Mouse (Mus musculus) embryonic fibroblast, embryonic 13.5 days (primary cell): ENCODE measurements at regions not wholly inside any gene's neighbourhood (a gene's known extent, or its start where the extent isn't known, plus 50 kb on each side); places are given as distances from the start of the nearest gene placed in this dataset.

Experiments used
- H3K27ac ChIP-seq: 2 replicates; pipeline ENCODE4 v1.5.1; 2012; ENCODE audit warnings: low read length, control low read depth, inconsistent platforms; ENCODE audit not compliant: insufficient read depth
- H3K4me1 ChIP-seq: 2 replicates; pipeline ENCODE4 v1.6.1; 2011; ENCODE audit warnings: low read length; ENCODE audit not compliant: control insufficient read depth, insufficient read depth
- H3K4me3 ChIP-seq: 2 replicates; pipeline ENCODE4 v1.5.1; 2011; ENCODE audit warnings: mild to moderate bottlenecking, control low read depth, low read length; ENCODE audit not compliant: insufficient read depth
- CTCF ChIP-seq: IDR thresholded peaks from 2 replicates; pipeline ENCODE4 v1.5.1; 2011; ENCODE audit warnings: mild to moderate bottlenecking, control low read depth, low read length, moderate library complexity, borderline replicate concordance; ENCODE audit not compliant: insufficient read depth
- POLR2A ChIP-seq: IDR thresholded peaks from 2 replicates; pipeline ENCODE4 v1.6.1; 2011; ENCODE audit warnings: low read depth, mild to moderate bottlenecking, control low read depth, low read length, moderate library complexity

DNA sequence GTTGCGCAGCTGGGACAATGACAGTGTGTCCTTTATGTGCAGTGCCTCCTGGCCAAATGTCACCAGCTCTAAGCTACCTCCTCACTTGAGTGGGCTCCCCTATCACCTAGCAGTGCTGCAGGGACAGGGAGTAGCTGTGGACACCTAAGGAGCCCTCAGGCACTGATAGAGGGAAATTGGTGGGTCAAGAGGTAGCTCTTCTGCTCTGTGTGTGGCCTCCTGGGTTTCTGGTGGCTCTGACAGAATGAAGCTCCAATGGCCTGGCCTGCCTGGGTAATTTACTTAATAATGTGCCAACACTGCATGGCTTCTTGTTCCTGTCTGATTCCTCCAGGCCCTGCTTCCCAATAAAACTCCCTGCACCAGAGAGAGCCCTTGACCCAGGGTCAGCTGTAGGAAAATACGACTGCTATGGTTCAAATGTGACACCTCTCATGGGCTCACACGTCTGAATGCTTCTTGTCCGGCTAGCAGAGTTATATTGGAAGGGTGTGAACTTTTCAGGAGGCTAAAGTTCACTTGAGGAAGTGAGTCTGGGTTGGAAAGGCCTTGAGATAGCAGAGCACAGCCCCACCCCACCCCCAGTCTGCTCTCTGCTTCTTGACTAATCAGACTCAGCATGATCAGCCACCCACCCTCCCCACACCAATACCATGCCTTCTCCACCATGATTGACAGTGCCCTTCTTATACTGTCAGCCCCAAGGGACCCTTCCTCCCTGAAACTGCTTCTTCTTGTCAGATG lies 142.6 kb downstream of the Rybp start:
- Histone ChIP-seq H3K4me1 (0 out of 2 replicates have a peak, but pooled peaks cover 4% of the 10 kb centered on the region), H3K4me3 (no peak overlapping the region), H3K27ac (no peak overlapping the region)
- TF ChIP-seq CTCF (no peak), POLR2A (no peak)

DNA sequence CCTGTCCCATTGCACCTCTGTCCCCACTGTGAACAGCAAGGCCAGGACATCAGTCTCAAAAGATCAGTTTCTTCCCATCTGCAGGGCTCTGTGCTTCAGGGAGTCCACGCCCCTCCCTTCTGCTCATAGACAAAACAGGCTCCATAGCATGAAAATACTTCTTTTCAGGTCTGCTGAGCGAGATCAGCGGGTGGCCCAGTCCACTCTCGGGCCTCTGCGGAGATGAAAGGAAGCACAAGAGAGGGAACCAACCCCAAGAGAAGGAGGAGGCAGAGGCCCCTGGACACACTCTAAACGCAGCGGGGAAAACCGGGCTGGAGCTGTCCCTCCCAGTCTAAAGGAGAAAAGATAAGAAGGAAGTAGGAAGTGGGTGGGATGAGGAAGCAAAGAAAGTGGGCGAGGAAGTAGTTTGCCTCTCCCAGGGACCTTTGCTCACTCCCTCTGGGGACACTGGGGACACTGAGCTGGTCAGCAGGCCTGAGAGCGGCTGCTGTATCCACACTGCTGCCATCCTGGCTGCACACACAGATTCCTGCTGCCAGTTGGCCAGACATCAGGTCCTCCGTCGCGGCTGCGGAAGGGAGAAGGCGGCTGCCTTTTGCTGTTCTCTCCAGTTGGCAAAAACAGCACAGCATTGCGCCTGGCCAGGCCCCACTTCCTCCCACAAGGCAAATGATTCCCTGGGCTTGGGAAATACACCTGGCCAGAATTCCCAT lies 143.5 kb downstream of the Rybp start:
- Histone ChIP-seq H3K27ac (no peak overlapping the region), H3K4me1 (0 out of 2 replicates have a peak, but pooled peaks cover 4% of the 10 kb centered on the region), H3K4me3 (no peak overlapping the region)
- TF ChIP-seq POLR2A (no peak), CTCF (no peak)

DNA sequence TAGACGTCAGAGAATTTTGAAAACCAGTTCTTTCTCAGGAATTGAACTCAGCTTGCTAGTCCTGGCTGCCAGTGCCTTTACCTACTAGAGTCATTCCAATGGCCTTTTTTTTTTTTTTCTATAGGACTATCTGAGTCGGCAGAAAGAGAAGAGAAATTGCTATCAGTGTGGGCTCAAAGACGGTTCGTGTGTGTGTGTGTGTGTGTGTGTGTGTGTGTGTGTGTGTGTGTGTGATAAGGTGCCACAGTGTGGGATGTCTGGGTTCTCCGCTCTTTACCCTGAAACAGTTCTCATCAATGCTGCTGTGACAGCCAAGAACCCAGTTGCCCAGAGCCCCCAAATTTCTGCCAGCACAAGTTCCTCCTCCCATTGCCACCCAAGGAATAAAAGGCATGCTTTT lies 146.1 kb downstream of the Rybp start:
- Histone ChIP-seq H3K27ac (no peak overlapping the region), H3K4me3 (no peak overlapping the region), H3K4me1 (0 out of 2 replicates have a peak, but pooled peaks cover 4% of the 10 kb centered on the region)
- TF ChIP-seq POLR2A (no peak), CTCF (no peak)

DNA sequence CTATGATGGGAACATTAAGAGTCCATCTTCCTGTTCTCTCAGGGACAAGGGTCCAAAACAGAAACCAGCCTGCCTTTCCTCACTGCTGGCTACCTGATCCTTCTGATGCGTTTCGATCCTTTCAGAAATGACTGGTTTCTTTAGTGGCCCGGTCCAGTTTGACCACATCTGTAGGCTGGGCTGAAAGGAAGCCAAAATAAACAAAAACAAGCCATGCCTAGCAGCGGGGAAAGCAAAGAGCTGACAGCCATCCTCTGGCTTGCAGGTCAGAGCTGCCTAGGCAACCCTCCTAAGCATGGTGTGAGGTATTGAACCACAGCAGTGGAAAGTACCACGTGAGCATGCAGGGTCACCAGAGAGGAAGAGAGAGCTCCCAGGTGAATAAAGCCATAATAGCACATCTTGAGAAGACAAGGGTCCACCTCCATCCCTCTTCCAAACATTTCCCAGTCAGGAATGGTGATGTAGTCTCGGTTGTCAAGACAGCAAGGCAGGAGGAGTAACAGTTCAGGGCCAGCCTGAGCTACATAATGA lies 146.6 kb downstream of the Rybp start:
- Histone ChIP-seq H3K4me1 (0 out of 2 replicates have a peak, but pooled peaks cover 4% of the 10 kb centered on the region), H3K27ac (no peak overlapping the region), H3K4me3 (no peak overlapping the region)
- TF ChIP-seq CTCF (no peak), POLR2A (no peak)

DNA sequence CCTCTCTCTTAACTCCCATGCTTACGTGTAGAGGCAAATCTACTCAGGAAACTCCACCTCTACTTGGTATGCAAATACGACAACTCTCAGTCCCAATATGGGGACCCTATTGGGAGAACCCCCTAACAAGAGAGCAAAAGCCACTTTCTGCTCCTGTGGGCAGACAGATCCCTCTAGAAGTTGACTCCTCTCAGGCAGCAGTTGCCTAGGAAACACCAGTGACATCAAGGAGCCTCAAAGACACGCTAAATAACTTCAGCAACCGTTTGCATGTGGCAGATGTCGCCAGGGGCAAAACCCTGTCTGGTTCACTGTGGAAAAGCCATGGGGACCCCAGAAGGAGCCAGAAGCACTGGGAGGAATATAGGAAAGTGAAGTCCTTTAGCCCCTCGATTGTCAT lies 147.5 kb downstream of the Rybp start:
- no peak overlapping the region for H3K4me3 ChIP-seq
- 0 out of 2 replicates have a peak, but pooled peaks cover 4% of the 10 kb centered on the region for H3K4me1 ChIP-seq
- no peak overlapping the region for H3K27ac ChIP-seq
- no peak for TF ChIP-seq CTCF
- TF ChIP-seq POLR2A: no peak

DNA sequence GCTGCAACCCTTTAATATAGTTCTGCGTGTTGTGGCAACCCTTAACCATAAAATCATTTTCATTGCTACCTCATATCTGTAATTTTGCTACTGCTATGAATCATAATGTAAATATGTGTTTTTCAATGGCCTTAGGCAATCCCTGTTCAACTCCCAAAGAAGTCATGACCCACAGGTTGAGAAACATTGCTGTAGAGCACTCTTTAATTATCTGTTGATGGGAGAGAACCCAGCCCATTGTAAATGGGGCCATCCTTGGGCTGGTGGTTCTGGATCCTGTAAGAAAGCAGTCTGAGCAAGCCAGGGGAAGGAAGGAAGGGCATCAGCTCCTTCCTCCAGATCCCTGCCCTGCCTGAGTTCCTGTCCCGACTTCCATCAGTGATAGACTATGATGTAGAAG lies 148.6 kb downstream of the Rybp start:
- Histone ChIP-seq H3K4me1 (0 out of 2 replicates have a peak, but pooled peaks cover 4% of the 10 kb centered on the region), H3K27ac (no peak overlapping the region), H3K4me3 (no peak overlapping the region)
- TF ChIP-seq POLR2A (no peak), CTCF (no peak)

DNA sequence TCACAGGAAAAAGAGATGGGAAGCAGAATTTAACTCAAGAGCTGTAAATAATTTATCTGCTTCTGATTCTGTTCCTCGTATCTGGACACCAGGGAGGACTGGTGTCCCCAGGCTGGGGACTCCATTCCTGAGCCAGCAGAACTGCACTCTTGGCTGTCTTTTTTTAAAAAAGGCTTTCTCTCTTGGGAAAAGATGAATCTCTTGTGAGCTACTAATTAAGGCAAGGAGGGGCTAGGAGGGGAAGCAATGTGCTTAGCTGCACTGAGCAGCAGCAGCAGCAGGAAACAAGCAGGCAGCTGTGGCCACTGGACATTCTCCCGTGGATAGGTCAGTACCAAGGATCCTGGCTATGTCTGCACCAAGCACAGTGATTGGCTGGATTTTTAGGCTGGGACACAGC lies 152.1 kb downstream of the Rybp start:
- no peaks in the 10 kb centered on the region for H3K4me1 ChIP-seq
- H3K27ac ChIP-seq: no peak overlapping the region
- TF ChIP-seq POLR2A (no peak), CTCF (no peak)
- H3K4me3 ChIP-seq: no peak overlapping the region

DNA sequence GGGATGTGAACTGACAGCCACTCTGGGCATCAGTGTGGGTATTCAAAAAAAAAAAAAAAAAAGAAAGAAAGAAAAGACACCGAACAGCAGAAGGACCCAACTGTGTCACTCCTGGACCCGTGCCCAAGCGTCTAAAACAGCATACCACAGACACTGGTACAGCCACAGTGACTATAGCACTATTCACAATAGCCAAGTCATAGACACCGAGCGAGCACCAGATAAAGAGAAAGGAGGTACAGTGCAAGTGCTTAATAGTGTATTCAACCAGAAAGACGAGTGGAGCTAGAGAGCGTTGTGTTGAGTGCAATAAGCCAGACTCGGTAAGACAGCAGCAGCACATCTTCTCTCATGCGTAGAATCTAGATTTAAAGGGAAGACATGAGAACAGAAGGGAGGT lies 153.3 kb downstream of the Rybp start:
- H3K27ac ChIP-seq: no peak overlapping the region
- H3K4me1 ChIP-seq: no peaks in the 10 kb centered on the region
- TF ChIP-seq POLR2A (no peak), CTCF (no peak)
- no peak overlapping the region for H3K4me3 ChIP-seq

DNA sequence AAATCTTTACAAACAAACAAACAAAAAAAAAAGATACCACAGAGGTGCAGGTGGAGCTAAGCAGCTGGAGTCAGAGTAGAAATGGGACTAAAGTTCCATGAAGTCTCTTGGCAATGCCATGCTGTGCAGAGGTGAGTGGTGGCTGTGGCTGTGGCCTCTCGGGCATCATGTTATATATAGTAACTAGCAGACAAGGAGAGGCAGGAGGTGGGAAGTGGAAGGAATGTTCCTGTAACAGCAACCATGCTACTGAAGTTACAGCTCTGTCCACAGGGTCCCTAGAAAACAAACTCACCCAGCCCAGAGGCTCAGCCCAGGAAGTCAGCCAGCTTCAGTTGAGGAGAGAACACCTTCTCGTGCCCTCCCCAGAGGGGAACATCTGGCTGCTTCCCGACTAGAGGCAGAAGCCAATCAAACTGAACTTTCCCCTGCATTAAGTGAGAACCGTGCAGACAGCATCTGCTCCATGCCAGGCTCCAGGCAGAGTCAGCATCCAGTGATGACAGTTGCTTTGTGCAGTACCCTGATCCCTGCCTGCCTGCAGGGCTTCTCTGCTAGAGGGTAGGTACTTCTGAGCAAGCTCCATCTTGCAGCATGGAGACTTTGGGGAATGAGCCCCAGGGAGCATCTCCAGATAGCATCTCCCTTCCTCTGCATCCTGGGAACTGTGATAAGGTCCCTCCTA lies 154.2 kb downstream of the Rybp start:
- H3K27ac ChIP-seq: no peak overlapping the region
- no peak overlapping the region for H3K4me3 ChIP-seq
- H3K4me1 ChIP-seq: no peaks in the 10 kb centered on the region
- no peak for TF ChIP-seq POLR2A
- TF ChIP-seq CTCF: no peak
